ENCODE assay signal across 15 mouse cellular contexts in genomic region chr15:77935673-77936375, GRCm38 (mm10). TPM values are rescaled to one million over a fixed set of nuclear protein-coding genes. Genes with fewer than 3 reads are reported as not detected.
DNase-seq lines count a peak whose midpoint lies in the region; ATAC-seq and TF ChIP-seq lines count a peak whose summit lies in the region.
"Had no signal": no experiment of that assay in that cellular context is flagged by ENCODE, and none has a peak within 500 bp of the region (broad histone marks: within the 10 kb centered on the region; RNA-seq: fewer than 3 reads in every experiment).

No protein-coding gene starts in this region.

- no peaks in the 10 kb centered on the region for H3K36me3 ChIP-seq in embryonic facial prominence, embryonic 12.5 days
- H3K36me3 ChIP-seq in embryonic facial prominence, embryonic 10.5 days (replicated peaks): no peaks in the 10 kb centered on the region

- H3K4me1 ChIP-seq in embryonic facial prominence, embryonic 12.5 days: peaks cover 4% of the 10 kb centered on the region; the same call in 1 of the 2 replicates
- peaks cover 11% of the 10 kb centered on the region for H3K4me1 ChIP-seq in embryonic facial prominence, embryonic 10.5 days

- no peak for TF ChIP-seq CTCF in brain, embryonic 14.5 days (IDR thresholded peaks at IDR 0.05; ENCODE audit: borderline replicate concordance, extremely low read depth, insufficient read depth, insufficient read length)

- no peak for DNase-seq in embryonic facial prominence, embryonic 10.5 days (ENCODE audit: low spot score)
- peak; percentile 86 for DNase-seq in brain, embryonic 14.5 days (ENCODE audit: low read depth)
- DNase-seq in frontal cortex, postnatal 10 days (ENCODE audit: low spot score in 2 of 2): peak; percentile 55 to 60
- DNase-seq in left cerebral cortex, postnatal 4 days: peak; percentile 48
- DNase-seq in thymus, postnatal 25 days: no peak
- no peak for DNase-seq in B cell, adult 2 months
- DNase-seq in spleen, postnatal 36 days (ENCODE audit: low spot score in 2 of 2): no peak
- DNase-seq: adrenal gland, postnatal 10 days; heart, adult 18-20 months; liver; lung, postnatal 36 days; thymus, adult 2 months had no signal

- 0 out of 2 replicates have a peak overlapping the region, but pooled peaks have one; percentile 13 for H3K9ac ChIP-seq in embryonic facial prominence, embryonic 12.5 days

- H3K4me2 ChIP-seq in embryonic facial prominence, embryonic 12.5 days (replicated peaks): no peak overlapping the region

- no peak for ATAC-seq in embryonic facial prominence, embryonic 12.5 days (ENCODE audit: insufficient number of reproducible peaks, insufficient read depth, low FRiP score, low TSS enrichment)

- intact Hi-C loops in left cerebral cortex, postnatal 4 days (cut with DNase I): no loop called here

- 78% methylated on average over 14 of the region's 14 CpGs for WGBS in embryonic facial prominence, embryonic 12.5 days
- WGBS in embryonic facial prominence, embryonic 10.5 days: 87% methylated on average over 14 of the region's 14 CpGs

- H3K27me3 ChIP-seq in embryonic facial prominence, embryonic 12.5 days: no peaks in the 10 kb centered on the region
- no peaks in the 10 kb centered on the region for H3K27me3 ChIP-seq in embryonic facial prominence, embryonic 10.5 days (replicated peaks; ENCODE audit: low read depth, poor library complexity, severe bottlenecking)

- no peak overlapping the region for H3K27ac ChIP-seq in embryonic facial prominence, embryonic 12.5 days
- no peak overlapping the region for H3K27ac ChIP-seq in embryonic facial prominence, embryonic 10.5 days (replicated peaks)
- H3K27ac ChIP-seq: kidney, postnatal 0 days had no signal

- no peaks in the 10 kb centered on the region for H3K9me3 ChIP-seq in embryonic facial prominence, embryonic 12.5 days
- H3K9me3 ChIP-seq in embryonic facial prominence, embryonic 10.5 days: no peaks in the 10 kb centered on the region

- no peak overlapping the region for H3K4me3 ChIP-seq in embryonic facial prominence, embryonic 12.5 days
- H3K4me3 ChIP-seq in embryonic facial prominence, embryonic 10.5 days: no peak overlapping the region
- H3K4me3 ChIP-seq: myocyte had no signal

- TF ChIP-seq POLR2A in brain, embryonic 14.5 days (IDR thresholded peaks at IDR 0.05; ENCODE audit: borderline replicate concordance, extremely low read depth, insufficient read depth, insufficient read length, poor library complexity, severe bottlenecking): no peak

RNA-seq across cellular contexts. Expression of gene Txn2, which starts 7.0 kb away (rescaled TPM):
- polyA plus RNA-seq in embryonic facial prominence, embryonic 12.5 days (2016; fragmentation: Nextera tagmentation; extraction: Ambion mirVana): 220 and 236 TPM in 2 replicates
- 287 and 289 TPM in 2 replicates for polyA plus RNA-seq in embryonic facial prominence, embryonic 10.5 days (2016; fragmentation: Nextera tagmentation; extraction: Ambion mirVana)
- polyA plus RNA-seq in brain, embryonic 14.5 days (2012; rRNA removed): 163 and 168 TPM in 2 replicates
- 10 to 100 TPM; 91.0 to 92.4 TPM for total RNA-seq in left cerebral cortex, postnatal 4 days (2021)

RNA-seq across cellular contexts. Expression of gene Foxred2, which starts 20.7 kb away (rescaled TPM):
- 8.1 and 8.6 TPM in 2 replicates for polyA plus RNA-seq in embryonic facial prominence, embryonic 12.5 days (2016; fragmentation: Nextera tagmentation; extraction: Ambion mirVana)
- 7.2 and 7.3 TPM in 2 replicates for polyA plus RNA-seq in embryonic facial prominence, embryonic 10.5 days (2016; fragmentation: Nextera tagmentation; extraction: Ambion mirVana)
- 18.0 and 23.7 TPM in 2 replicates for polyA plus RNA-seq in brain, embryonic 14.5 days (2012; rRNA removed)
- 10 to 100 TPM; 19.1 to 20.3 TPM for total RNA-seq in left cerebral cortex, postnatal 4 days (2021)

RNA-seq across cellular contexts. Expression of gene Eif3d, which starts 34.8 kb away (rescaled TPM):
- polyA plus RNA-seq in embryonic facial prominence, embryonic 12.5 days (2016; fragmentation: Nextera tagmentation; extraction: Ambion mirVana): 216 and 221 TPM in 2 replicates
- 249 and 271 TPM in 2 replicates for polyA plus RNA-seq in embryonic facial prominence, embryonic 10.5 days (2016; fragmentation: Nextera tagmentation; extraction: Ambion mirVana)
- polyA plus RNA-seq in brain, embryonic 14.5 days (2012; rRNA removed): 202 and 208 TPM in 2 replicates
- 100 to 1,000 TPM; 130 to 141 TPM for total RNA-seq in left cerebral cortex, postnatal 4 days (2021)

Comparison
In these comparisons a context has a peak if more than half of its experiments do, and no peak if none do; other contexts are left out.
1. DNase-seq: peak in brain, embryonic 14.5 days (single experiment), frontal cortex, postnatal 10 days (2 of 2) and left cerebral cortex, postnatal 4 days (single experiment); none in embryonic facial prominence, embryonic 10.5 days (single experiment), thymus, postnatal 25 days (single experiment), B cell, adult 2 months (0 of 2) and spleen, postnatal 36 days (0 of 2).